16 mouse cellular contexts compared by ENCODE assay signal in the genomic region with DNA sequence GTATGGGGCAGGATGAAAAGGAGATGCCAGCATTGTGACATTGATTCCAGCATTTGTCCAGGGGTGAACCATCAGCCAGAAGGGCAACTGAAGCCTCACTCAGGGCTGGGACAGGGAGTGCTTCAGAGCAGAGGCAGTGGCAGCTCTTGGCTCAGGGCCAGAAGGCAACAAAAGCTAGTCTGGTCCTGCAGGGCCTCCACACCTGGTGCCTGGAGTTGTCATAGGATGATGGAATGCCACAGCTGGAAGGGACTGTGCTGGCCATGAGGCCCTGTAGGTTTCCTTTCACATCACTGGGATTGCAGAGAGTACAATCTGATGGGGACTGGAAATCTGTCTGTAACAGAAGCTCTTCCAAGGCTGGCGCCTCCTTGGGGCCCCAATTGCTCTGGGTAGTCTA.
DNase-seq lines count a peak whose midpoint lies in the region; ATAC-seq and TF ChIP-seq lines count a peak whose summit lies in the region.
"Had no signal": no experiment of that assay in that cellular context is flagged by ENCODE, and none has a peak within 500 bp of the region (broad histone marks: within the 10 kb centered on the region; RNA-seq: fewer than 3 reads in every experiment).

No protein-coding gene starts in this region.

- no peak for TF ChIP-seq POLR2A in limb, embryonic 14.5 days (IDR thresholded peaks at IDR 0.05; ENCODE audit: borderline replicate concordance, extremely low read depth, insufficient read depth, insufficient read length)

- TF ChIP-seq CTCF in midbrain, postnatal 0 days (IDR thresholded peaks at IDR 0.05): no peak

- H3K4me2 ChIP-seq in midbrain, postnatal 0 days (ENCODE audit: low read depth, low read length, poor library complexity, severe bottlenecking): no peak overlapping the region
- no peak overlapping the region for H3K4me2 ChIP-seq in limb, embryonic 14.5 days (replicated peaks; ENCODE audit: low read depth, low read length, severe bottlenecking)
- H3K4me2 ChIP-seq: embryonic facial prominence, embryonic 13.5 days; heart, embryonic 11.5 days; intestine, embryonic 15.5 days had no signal

- 0 out of 2 replicates have a peak overlapping the region, but pooled peaks have one; percentile 33 for H3K27ac ChIP-seq in midbrain, embryonic 10.5 days (replicated peaks)
- H3K27ac ChIP-seq in midbrain, postnatal 0 days (ENCODE audit: low read depth, low read length): no peak overlapping the region
- H3K27ac ChIP-seq in limb, embryonic 14.5 days (replicated peaks; ENCODE audit: low read depth, low read length): peak overlapping the region; percentile 26; the same call in 1 of the 2 replicates
- H3K27ac ChIP-seq: embryonic facial prominence, embryonic 13.5 days; hindbrain, embryonic 10.5 days; intestine, embryonic 15.5 days; layer of hippocampus, adult 2 months had no signal

- no peak for ATAC-seq in midbrain, postnatal 0 days (ENCODE audit: low FRiP score)
- peak; percentile 81 for ATAC-seq in limb, embryonic 14.5 days (ENCODE audit: low FRiP score, low read depth)
- ATAC-seq: forebrain, embryonic 14.5 days; intestine, embryonic 15.5 days had no signal

- WGBS in midbrain, embryonic 10.5 days: 89% methylated on average over 1 of the region's 1 CpGs
- 78% methylated on average over 1 of the region's 1 CpGs for WGBS in midbrain, postnatal 0 days
- WGBS in limb, embryonic 14.5 days: 90% methylated on average over 1 of the region's 1 CpGs

- no peak overlapping the region for H3K9ac ChIP-seq in midbrain, postnatal 0 days (replicated peaks; ENCODE audit: low read length, poor library complexity, severe bottlenecking)
- no peak overlapping the region for H3K9ac ChIP-seq in limb, embryonic 14.5 days (ENCODE audit: low read depth, low read length, severe bottlenecking)
- H3K9ac ChIP-seq: embryonic facial prominence, embryonic 13.5 days; intestine, embryonic 15.5 days had no signal

- H3K4me1 ChIP-seq in midbrain, embryonic 10.5 days: peaks cover 17% of the 10 kb centered on the region
- no peaks in the 10 kb centered on the region for H3K4me1 ChIP-seq in midbrain, postnatal 0 days (ENCODE audit: insufficient read depth, low read length)
- H3K4me1 ChIP-seq in limb, embryonic 14.5 days (ENCODE audit: control insufficient read depth, insufficient read depth, low read length): peaks cover 8% of the 10 kb centered on the region
- H3K4me1 ChIP-seq: intestine, embryonic 15.5 days had no signal

- H3K4me3 ChIP-seq in midbrain, embryonic 10.5 days: no peak overlapping the region
- H3K4me3 ChIP-seq in midbrain, postnatal 0 days (ENCODE audit: low read depth, low read length): no peak overlapping the region
- no peak overlapping the region for H3K4me3 ChIP-seq in limb, embryonic 14.5 days (replicated peaks; ENCODE audit: low read length)
- H3K4me3 ChIP-seq: embryonic facial prominence, embryonic 13.5 days; hindbrain, embryonic 10.5 days; intestine, embryonic 15.5 days; layer of hippocampus, adult 2 months had no signal

- intact Hi-C loops in heart, postnatal 36 days (cut with DNase I): no loop called here
- intact Hi-C loops in left cerebral cortex, postnatal 36 days (cut with DNase I): no loop called here

- H3K9me3 ChIP-seq in midbrain, embryonic 10.5 days (replicated peaks): 0 out of 2 replicates have a peak, but pooled peaks cover 5% of the 10 kb centered on the region
- no peaks in the 10 kb centered on the region for H3K9me3 ChIP-seq in midbrain, postnatal 0 days (ENCODE audit: low read length)
- no peaks in the 10 kb centered on the region for H3K9me3 ChIP-seq in limb, embryonic 14.5 days (ENCODE audit: control insufficient read depth, low read length)
- H3K9me3 ChIP-seq: embryonic facial prominence, embryonic 13.5 days; intestine, embryonic 15.5 days had no signal

- no peaks in the 10 kb centered on the region for H3K27me3 ChIP-seq in midbrain, embryonic 10.5 days (ENCODE audit: low read depth, poor library complexity, severe bottlenecking)
- no peaks in the 10 kb centered on the region for H3K27me3 ChIP-seq in midbrain, postnatal 0 days (ENCODE audit: insufficient read depth, low read length)
- H3K27me3 ChIP-seq in limb, embryonic 14.5 days (ENCODE audit: control insufficient read depth, insufficient read depth, low read length): no peaks in the 10 kb centered on the region
- H3K27me3 ChIP-seq: CH12.LX; embryonic facial prominence, embryonic 13.5 days; intestine, embryonic 15.5 days had no signal

- DNase-seq in heart, postnatal 4 days: peak; percentile 9
- no peak for DNase-seq in heart, postnatal 36 days
- DNase-seq in midbrain, embryonic 10.5 days (ENCODE audit: low spot score): no peak
- no peak for DNase-seq in midbrain, postnatal 0 days (ENCODE audit: low spot score)
- peak; percentile 56 for DNase-seq in forelimb bud, embryonic 11.5 days (ENCODE audit: low read depth, low spot score)
- peak; percentile 75 for DNase-seq in limb, embryonic 14.5 days (ENCODE audit: low spot score)
- no peak for DNase-seq in left cerebral cortex, postnatal 36 days (ENCODE audit: low spot score in 2 of 2)
- DNase-seq: gastrocnemius, postnatal 36 days; right cerebral cortex, postnatal 14 days had no signal

- no peaks in the 10 kb centered on the region for H3K36me3 ChIP-seq in midbrain, embryonic 10.5 days
- no peaks in the 10 kb centered on the region for H3K36me3 ChIP-seq in midbrain, postnatal 0 days (ENCODE audit: insufficient read depth, low read length)
- H3K36me3 ChIP-seq in limb, embryonic 14.5 days (ENCODE audit: control insufficient read depth, insufficient read depth, low read length): no peaks in the 10 kb centered on the region
- H3K36me3 ChIP-seq: embryonic facial prominence, embryonic 13.5 days; hindbrain, embryonic 10.5 days; intestine, embryonic 15.5 days had no signal

Comparison
In these comparisons a context has a peak if more than half of its experiments do, and no peak if none do; other contexts are left out.
1. DNase-seq: peak in heart, postnatal 4 days (single experiment), forelimb bud, embryonic 11.5 days (single experiment) and limb, embryonic 14.5 days (single experiment); none in heart, postnatal 36 days (0 of 2), midbrain, embryonic 10.5 days (single experiment), midbrain, postnatal 0 days (single experiment) and left cerebral cortex, postnatal 36 days (0 of 2).